Mouse (Mus musculus) right cerebral cortex, postnatal 36 days (tissue): Measurements from ENCODE around the gene Cep78.

Experiments
- DNase-seq, 2 experiments: peaks; one replicate each; pipeline ENCODE4 v3.0.0; 2022; ENCODE audit warnings: low spot score in 2 of 2, mixed read lengths in 1 of 2

Gene Cep78

DNA sequence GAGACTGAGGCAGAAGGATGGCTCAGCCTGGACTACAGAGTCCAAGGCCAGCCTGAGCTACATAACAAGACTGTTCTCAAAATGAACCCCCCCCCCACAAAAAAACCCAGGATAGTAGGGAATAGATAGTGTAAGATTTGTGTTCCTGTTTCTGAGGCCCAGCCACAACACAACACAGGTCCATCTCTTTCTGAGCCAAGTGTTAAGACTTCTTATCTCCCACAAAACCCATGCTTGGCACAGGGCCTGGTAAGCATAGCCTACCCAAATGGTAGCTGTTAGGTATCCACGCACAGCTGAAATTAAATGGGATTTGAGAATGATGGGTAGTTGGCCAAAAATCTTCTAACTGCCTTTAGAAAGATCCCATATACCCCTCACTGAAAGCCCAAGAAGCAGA, 74.3 kb downstream of the Cep78 start:
- DNase-seq = no peak

DNA sequence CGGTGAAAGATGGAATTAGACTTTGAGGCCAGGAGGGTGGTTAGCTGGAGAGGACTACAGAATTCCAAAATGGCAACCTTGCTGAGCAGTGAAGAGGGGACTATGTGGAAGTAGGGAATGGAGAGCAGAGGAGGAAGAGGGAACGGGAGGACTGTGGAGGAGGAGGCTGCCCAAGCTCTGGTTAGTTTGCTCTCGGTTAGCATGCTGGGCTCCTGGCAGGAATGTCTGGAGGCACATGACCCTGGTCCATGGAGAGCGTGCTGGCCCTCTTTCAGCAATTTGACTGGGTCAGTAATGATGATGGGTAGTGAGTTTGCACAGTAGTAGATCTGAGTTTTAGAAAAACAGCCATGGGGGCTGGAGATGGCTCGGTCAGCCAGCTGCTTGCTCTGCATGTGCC, 76.8 kb downstream of the Cep78 start:
- DNase-seq = no peak
